Mouse (Mus musculus) kidney, adult 2 months (tissue): Measurements from ENCODE around the gene Snx15.

ENCODE experiments used
- CTCF ChIP-seq: fragments of 200-500 bp; conservative IDR thresholded peaks from 2 replicates; pipeline ENCODE4 v1.5.1; 2011; ENCODE audit warnings: low read depth, mild to moderate bottlenecking, control low read depth, low read length, moderate library complexity, mixed read lengths; ENCODE audit not compliant: insufficient read depth, insufficient read length
- POLR2A ChIP-seq: fragments of 200-500 bp; IDR thresholded peaks from one replicate; pipeline ENCODE4 v1.6.1; 2011; ENCODE audit warnings: low read depth, low read length, control low read depth

GRCm38 (mm10) chr19:6136397-6136796 lies 8.3 kb upstream of the Snx15 start:
- no peak for TF ChIP-seq POLR2A
- no peak for TF ChIP-seq CTCF
